22 mouse cellular contexts compared by ENCODE assay signal in genomic region chr4:36540664-36541360, GRCm38 (mm10).
DNase-seq lines count a peak whose midpoint lies in the region; ATAC-seq and TF ChIP-seq lines count a peak whose summit lies in the region.
"Had no signal": no experiment of that assay in that cellular context is flagged by ENCODE, and none has a peak within 500 bp of the region (broad histone marks: within the 10 kb centered on the region; RNA-seq: fewer than 3 reads in every experiment).

No protein-coding gene starts in this region.

- no peaks in the 10 kb centered on the region for H3K27me3 ChIP-seq in liver, postnatal 0 days (ENCODE audit: insufficient read depth, low read length)
- no peaks in the 10 kb centered on the region for H3K27me3 ChIP-seq in liver, embryonic 12.5 days (replicated peaks)
- H3K27me3 ChIP-seq in intestine, embryonic 16.5 days (replicated peaks; ENCODE audit: control insufficient read depth, insufficient read depth, low read length) = no peaks in the 10 kb centered on the region
- H3K27me3 ChIP-seq in small intestine, adult 2 months (ENCODE audit: control insufficient read depth, insufficient read depth, low read length) = no peaks in the 10 kb centered on the region
- H3K27me3 ChIP-seq in forebrain, embryonic 12.5 days = no peaks in the 10 kb centered on the region
- H3K27me3 ChIP-seq: embryonic facial prominence, embryonic 13.5 days; embryonic facial prominence, embryonic 15.5 days; forebrain, embryonic 13.5 days; forebrain, embryonic 15.5 days had no signal

- H3K4me2 ChIP-seq in liver, postnatal 0 days (ENCODE audit: low read depth, low read length) = no peak overlapping the region
- H3K4me2 ChIP-seq in liver, embryonic 12.5 days = no peak overlapping the region
- no peak overlapping the region for H3K4me2 ChIP-seq in intestine, embryonic 16.5 days (ENCODE audit: low read depth, low read length)
- H3K4me2 ChIP-seq in forebrain, embryonic 12.5 days = no peak overlapping the region
- H3K4me2 ChIP-seq: embryonic facial prominence, embryonic 13.5 days; embryonic facial prominence, embryonic 15.5 days; forebrain, embryonic 13.5 days; forebrain, embryonic 15.5 days had no signal

- no peak for TF ChIP-seq CTCF in liver, postnatal 0 days (IDR thresholded peaks at IDR 0.05; ENCODE audit: low read depth)
- no peak for TF ChIP-seq CTCF in small intestine, adult 2 months (IDR thresholded peaks at IDR 0.05; ENCODE audit: extremely low read depth, insufficient read length, insufficient replicate concordance, low read depth, low read length)

- no peaks in the 10 kb centered on the region for H3K36me3 ChIP-seq in liver, postnatal 0 days (replicated peaks; ENCODE audit: insufficient read depth, low read length)
- no peaks in the 10 kb centered on the region for H3K36me3 ChIP-seq in liver, embryonic 12.5 days
- no peaks in the 10 kb centered on the region for H3K36me3 ChIP-seq in intestine, embryonic 16.5 days (ENCODE audit: control insufficient read depth, insufficient read depth, low read length)
- no peaks in the 10 kb centered on the region for H3K36me3 ChIP-seq in small intestine, adult 2 months (ENCODE audit: control insufficient read depth, insufficient read depth, low read length)
- H3K36me3 ChIP-seq in forebrain, embryonic 12.5 days (replicated peaks) = no peaks in the 10 kb centered on the region
- H3K36me3 ChIP-seq: embryonic facial prominence, embryonic 13.5 days; embryonic facial prominence, embryonic 15.5 days; forebrain, embryonic 10.5 days; forebrain, embryonic 15.5 days had no signal

- no peak for TF ChIP-seq EP300 in liver, postnatal 0 days (IDR thresholded peaks at IDR 0.05; ENCODE audit: low read depth)

- no peak overlapping the region for H3K27ac ChIP-seq in liver, postnatal 0 days (ENCODE audit: low read depth)
- no peak overlapping the region for H3K27ac ChIP-seq in liver, embryonic 12.5 days
- no peak overlapping the region for H3K27ac ChIP-seq in intestine, embryonic 16.5 days (ENCODE audit: low read length)
- H3K27ac ChIP-seq in small intestine, adult 2 months (ENCODE audit: insufficient read depth, low read depth, low read length) = peak overlapping the region; percentile 55
- H3K27ac ChIP-seq in forebrain, embryonic 12.5 days = no peak overlapping the region
- H3K27ac ChIP-seq: embryonic facial prominence, embryonic 13.5 days; embryonic facial prominence, embryonic 15.5 days; forebrain, embryonic 10.5 days; forebrain, embryonic 13.5 days; forebrain, embryonic 15.5 days had no signal

- no peaks in the 10 kb centered on the region for H3K4me1 ChIP-seq in liver, postnatal 0 days (ENCODE audit: insufficient read depth)
- no peaks in the 10 kb centered on the region for H3K4me1 ChIP-seq in liver, embryonic 12.5 days
- H3K4me1 ChIP-seq in intestine, embryonic 16.5 days (ENCODE audit: control insufficient read depth, insufficient read depth, low read length) = no peaks in the 10 kb centered on the region
- peaks cover 2% of the 10 kb centered on the region; the same call in 1 of the 2 replicates for H3K4me1 ChIP-seq in small intestine, adult 2 months (ENCODE audit: control insufficient read depth, insufficient read depth, insufficient read length, low read length)
- no peaks in the 10 kb centered on the region for H3K4me1 ChIP-seq in forebrain, embryonic 12.5 days
- H3K4me1 ChIP-seq: embryonic facial prominence, embryonic 13.5 days; embryonic facial prominence, embryonic 15.5 days; forebrain, embryonic 10.5 days; forebrain, embryonic 13.5 days; forebrain, embryonic 15.5 days had no signal

- H3K4me3 ChIP-seq in liver, postnatal 0 days (ENCODE audit: low read depth, low read length) = no peak overlapping the region
- no peak overlapping the region for H3K4me3 ChIP-seq in liver, embryonic 12.5 days
- no peak overlapping the region for H3K4me3 ChIP-seq in intestine, embryonic 16.5 days (ENCODE audit: low read length)
- H3K4me3 ChIP-seq in small intestine, adult 2 months (ENCODE audit: low read depth, low read length) = no peak overlapping the region
- no peak overlapping the region for H3K4me3 ChIP-seq in forebrain, embryonic 12.5 days (replicated peaks)
- H3K4me3 ChIP-seq: embryonic facial prominence, embryonic 13.5 days; embryonic facial prominence, embryonic 15.5 days; erythroblast, embryonic 14.5 days; forebrain, embryonic 10.5 days; forebrain, embryonic 13.5 days; forebrain, embryonic 15.5 days had no signal

- H3K9ac ChIP-seq in liver, postnatal 0 days (replicated peaks) = no peak overlapping the region
- H3K9ac ChIP-seq in liver, embryonic 12.5 days = no peak overlapping the region
- no peak overlapping the region for H3K9ac ChIP-seq in intestine, embryonic 16.5 days (ENCODE audit: low read depth, low read length)
- H3K9ac ChIP-seq in forebrain, embryonic 12.5 days = no peak overlapping the region
- H3K9ac ChIP-seq: embryonic facial prominence, embryonic 13.5 days; embryonic facial prominence, embryonic 15.5 days; forebrain, embryonic 13.5 days; forebrain, embryonic 15.5 days had no signal

- peak; percentile 12 for DNase-seq in liver, postnatal 0 days
- DNase-seq in testis, postnatal 14 days (ENCODE audit: low spot score) = no peak
- DNase-seq: adrenal gland, adult 2 months; adrenal gland, postnatal 10 days; adrenal gland, postnatal 25 days; cerebellum, adult 11 months; cerebellum, adult 18-20 months; cerebellum, adult 8-10 months; cerebellum, adult 9-11 months; cerebellum, postnatal 14 days; cerebellum, postnatal 36 days; embryo, embryonic 11 days had no signal

- WGBS in liver, postnatal 0 days (ENCODE audit: insufficient replicate concordance) = 19% methylated on average over 2 of the region's 2 CpGs
- 41% methylated on average over 2 of the region's 2 CpGs for WGBS in liver, embryonic 12.5 days (ENCODE audit: insufficient replicate concordance)
- 47% methylated on average over 2 of the region's 2 CpGs for WGBS in intestine, embryonic 16.5 days
- WGBS in small intestine, adult 2 months = 21% methylated on average over 2 of the region's 2 CpGs
- WGBS in forebrain, embryonic 12.5 days = 74% methylated on average over 2 of the region's 2 CpGs

- TF ChIP-seq POLR2A in small intestine, adult 2 months (IDR thresholded peaks at IDR 0.05; ENCODE audit: low read depth, low read length) = no peak

- ATAC-seq in liver, postnatal 0 days = peak; percentile 83
- ATAC-seq in liver, embryonic 12.5 days = no peak
- ATAC-seq in intestine, embryonic 16.5 days = peak; percentile 91
- no peak for ATAC-seq in forebrain, embryonic 12.5 days (ENCODE audit: low FRiP score)
- ATAC-seq: forebrain, embryonic 13.5 days; forebrain, embryonic 15.5 days had no signal

- no peaks in the 10 kb centered on the region for H3K9me3 ChIP-seq in liver, postnatal 0 days (ENCODE audit: low read length)
- H3K9me3 ChIP-seq in liver, embryonic 12.5 days (replicated peaks) = no peaks in the 10 kb centered on the region
- H3K9me3 ChIP-seq in intestine, embryonic 16.5 days (ENCODE audit: control insufficient read depth, low read length) = no peaks in the 10 kb centered on the region
- no peaks in the 10 kb centered on the region for H3K9me3 ChIP-seq in forebrain, embryonic 12.5 days
- H3K9me3 ChIP-seq: embryonic facial prominence, embryonic 13.5 days; embryonic facial prominence, embryonic 15.5 days; forebrain, embryonic 10.5 days; forebrain, embryonic 13.5 days; forebrain, embryonic 15.5 days had no signal

Comparison
In these comparisons a context has a peak if more than half of its experiments do, and no peak if none do; other contexts are left out.
1. ATAC-seq: peak in liver, postnatal 0 days (single experiment) and intestine, embryonic 16.5 days (single experiment); none in liver, embryonic 12.5 days (single experiment) and forebrain, embryonic 12.5 days (single experiment).